Mouse (Mus musculus) liver, embryonic 14.5 days (tissue): ENCODE measurements around the gene Gm5136.

Experiments
- CTCF ChIP-seq: IDR thresholded peaks from 2 replicates; pipeline ENCODE4 v1.5.1; 2016; ENCODE audit warnings: antibody characterized with exemption, low read depth, control low read depth
- EP300 ChIP-seq: IDR thresholded peaks from 2 replicates; pipeline ENCODE4 v1.6.1; 2016; ENCODE audit warnings: antibody characterized with exemption, low read depth

GRCm38 (mm10) chr10:108710514-108710913, 10.6 kb upstream of the Gm5136 start:
- TF ChIP-seq CTCF: no peak
- no peak for TF ChIP-seq EP300
